Mouse (Mus musculus): ENCODE results near the gene Snip1.

The Snip1 gene

GRCm38 (mm10) chr4:125066490-125067370 is at the start of gene Snip1:
TSS of gene Snip1 (plus strand) at chr4:125066672.
- DNase-seq (ENCODE audit: low read depth, low spot score): peak; percentile 88

GRCm38 (mm10) chr4:125017431-125017830 is 49.0 kb upstream of the Snip1 start:
- no peak for DNase-seq (ENCODE audit: low read depth, low spot score)

- DNase-seq (ENCODE audit: low read depth, low spot score): no peak
Measured at GRCm38 (mm10) chr4:125020780-125021538, 45.5 kb upstream of the Snip1 start.

GRCm38 (mm10) chr4:125029891-125030614 is 36.4 kb upstream of the Snip1 start:
- DNase-seq (ENCODE audit: low read depth, low spot score): peak; percentile 95

DNA sequence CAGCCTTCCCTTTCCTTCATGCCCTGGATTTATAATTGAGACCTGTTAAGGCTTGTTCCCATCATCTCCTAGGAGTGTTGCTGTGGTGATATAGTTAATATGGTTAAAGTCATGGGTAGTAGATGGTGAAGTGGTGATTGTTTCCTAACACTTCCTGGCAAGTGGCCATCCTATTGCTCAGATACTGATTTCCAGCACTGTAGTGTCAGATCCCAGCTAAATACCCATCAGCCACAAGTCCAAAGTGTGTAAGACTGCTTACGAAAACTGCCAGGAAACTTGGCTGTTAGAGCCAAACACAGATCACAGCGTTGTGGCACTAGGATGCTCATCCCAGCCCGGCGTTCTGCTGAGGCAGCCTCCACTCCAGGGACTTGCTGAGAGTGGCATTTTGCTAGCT is 32.1 kb upstream of the Snip1 start:
- no peak for DNase-seq (ENCODE audit: low read depth, low spot score)

- DNase-seq (ENCODE audit: low read depth, low spot score): no peak
Measured at GRCm38 (mm10) chr4:125044454-125044853, 22.0 kb upstream of the Snip1 start.

DNA sequence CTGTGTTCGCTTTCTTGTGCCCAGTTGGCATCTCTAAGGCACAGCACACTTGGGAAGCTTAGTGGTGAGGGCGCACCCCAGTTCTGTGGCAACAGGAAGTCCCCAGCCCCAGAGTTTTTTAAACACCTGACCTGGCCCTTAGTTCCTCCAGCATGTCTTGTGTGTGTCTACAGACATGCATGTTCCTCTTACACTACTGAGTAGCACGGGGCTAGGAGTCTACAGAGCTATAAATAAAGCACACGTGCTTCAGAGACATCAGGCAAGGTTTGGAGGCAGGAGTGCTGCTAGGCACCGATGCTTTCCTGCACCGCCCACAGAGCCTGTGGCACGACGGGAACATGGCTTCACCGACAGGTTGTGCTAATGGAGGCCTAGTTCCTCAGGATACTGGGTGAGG is 11.1 kb upstream of the Snip1 start:
- no peak for DNase-seq (ENCODE audit: low read depth, low spot score)

DNA sequence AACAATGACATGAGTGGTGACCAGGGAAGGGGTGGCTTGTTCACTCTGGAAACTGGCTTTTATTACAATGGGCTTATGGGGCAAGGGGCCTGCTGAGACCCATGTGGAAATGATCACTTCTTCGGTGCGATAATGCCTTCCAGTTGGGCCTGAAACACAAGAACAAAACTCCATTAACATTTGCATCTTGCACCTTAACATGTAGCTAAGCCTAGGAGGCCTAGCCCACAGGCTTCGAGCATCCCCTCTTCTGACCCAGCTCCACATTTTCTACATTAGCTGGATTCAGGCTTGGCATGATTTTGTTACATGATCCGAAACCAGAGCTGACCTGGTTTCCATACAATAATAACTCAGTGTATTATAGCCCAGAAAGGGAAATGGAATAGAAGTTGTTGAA is 10.0 kb upstream of the Snip1 start:
- DNase-seq (ENCODE audit: low read depth, low spot score): no peak

- DNase-seq (ENCODE audit: low read depth, low spot score): no peak
Measured at GRCm38 (mm10) chr4:125057273-125057672, 9.2 kb upstream of the Snip1 start.

- no peak for DNase-seq (ENCODE audit: low read depth, low spot score)
Measured at GRCm38 (mm10) chr4:125058033-125058432, 8.4 kb upstream of the Snip1 start.

DNA sequence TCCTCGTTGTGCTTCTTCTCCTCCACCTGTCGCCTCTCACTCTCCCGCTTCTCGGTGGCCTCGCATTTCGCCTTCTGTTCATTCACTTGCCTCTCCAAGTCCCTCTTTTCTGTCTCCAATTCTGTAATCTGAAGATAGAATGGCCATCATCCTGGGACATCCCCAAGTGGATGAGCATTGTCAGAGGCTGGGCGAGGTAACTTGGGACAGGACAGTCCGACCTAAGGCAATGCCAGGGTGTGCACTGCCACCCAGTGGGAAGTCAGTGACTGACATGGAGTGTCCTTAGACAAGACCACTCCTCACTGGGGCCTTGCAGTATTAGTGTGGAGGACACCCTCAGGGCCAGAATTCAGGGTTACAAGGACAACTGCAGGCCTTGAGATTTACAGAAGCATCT is 7.4 kb upstream of the Snip1 start:
- DNase-seq (ENCODE audit: low read depth, low spot score): peak; percentile 54

- DNase-seq (ENCODE audit: low read depth, low spot score): no peak
Measured at GRCm38 (mm10) chr4:125063829-125064228, 2.6 kb upstream of the Snip1 start.

GRCm38 (mm10) chr4:125065517-125066307 is 760 bp upstream of the Snip1 start, which contains the start of gene Dnali1:
TSS of gene Dnali1 (minus strand) at chr4:125065703.
- DNase-seq (ENCODE audit: low read depth, low spot score): peak; percentile 52

DNA sequence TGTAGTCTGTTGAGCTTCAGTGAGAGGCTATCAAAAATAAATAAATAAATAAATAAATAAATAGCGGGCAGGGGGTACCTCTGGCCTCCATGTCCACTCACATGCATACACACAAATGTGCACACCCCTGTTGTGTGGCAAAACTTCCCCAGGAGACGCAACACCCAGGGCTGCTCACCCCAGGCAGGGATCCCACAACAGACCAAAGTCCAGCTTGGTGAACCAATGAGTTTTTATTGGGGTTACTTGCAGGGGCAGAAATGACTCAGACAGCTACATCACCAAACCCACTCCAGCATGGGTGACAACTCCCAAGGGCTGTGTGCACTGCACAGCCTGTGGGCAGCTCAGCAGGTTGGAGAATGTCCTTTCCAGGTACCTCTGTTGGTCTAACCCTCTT is 11.2 kb downstream of the Snip1 start:
- no peak for DNase-seq (ENCODE audit: low read depth, low spot score)

DNA sequence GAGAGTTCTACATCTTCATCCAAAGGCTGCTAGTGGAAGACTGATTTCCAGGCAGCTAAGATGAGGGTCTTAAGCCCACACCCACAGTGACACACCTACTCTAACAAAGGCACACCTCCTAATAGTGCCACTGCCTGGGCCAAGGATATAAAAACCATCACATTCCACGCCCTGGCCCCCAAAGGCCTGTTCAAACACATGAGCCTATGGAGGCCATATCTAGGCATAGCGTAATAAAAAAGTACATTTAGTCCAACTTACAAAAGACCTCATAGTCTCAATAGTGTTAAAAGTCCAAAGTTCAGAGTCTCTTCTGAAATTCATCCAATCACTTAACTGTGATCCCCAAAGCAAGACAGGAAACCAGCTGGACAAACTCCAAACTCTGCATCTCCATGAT is 12.2 kb downstream of the Snip1 start:
- no peak for DNase-seq (ENCODE audit: low read depth, low spot score)

GRCm38 (mm10) chr4:125084403-125085345 is 18.2 kb downstream of the Snip1 start, which contains the start of gene Meaf6:
TSS of gene Meaf6 (plus strand) at chr4:125085134.
- peak; percentile 84 for DNase-seq (ENCODE audit: low read depth, low spot score)

DNA sequence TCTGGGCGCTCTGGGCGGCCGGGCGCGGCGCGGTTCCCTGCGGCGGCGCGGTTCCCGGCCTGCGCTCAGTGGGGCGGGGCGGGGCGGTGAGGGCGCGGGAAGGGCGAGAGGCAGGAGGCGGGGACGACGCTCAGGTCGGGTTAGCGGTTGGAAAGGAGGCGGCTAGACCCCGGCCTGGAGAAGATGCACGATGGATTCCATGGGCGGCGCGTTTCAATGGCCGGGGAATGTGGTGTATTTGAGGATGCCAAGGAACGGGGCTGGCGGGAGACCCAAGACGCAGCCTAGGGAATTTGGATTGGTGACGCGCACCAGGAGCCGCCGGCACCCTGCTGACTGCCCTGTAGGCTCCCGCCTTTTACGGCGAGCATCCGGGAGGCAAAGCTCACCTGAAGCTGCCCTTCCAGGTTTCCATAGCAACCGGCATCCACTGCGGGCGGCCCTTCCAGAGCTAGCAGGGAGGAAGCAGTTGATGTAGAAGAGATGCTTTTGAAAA is 18.9 kb downstream of the Snip1 start:
- DNase-seq (ENCODE audit: low read depth, low spot score): peak; percentile 69

DNA sequence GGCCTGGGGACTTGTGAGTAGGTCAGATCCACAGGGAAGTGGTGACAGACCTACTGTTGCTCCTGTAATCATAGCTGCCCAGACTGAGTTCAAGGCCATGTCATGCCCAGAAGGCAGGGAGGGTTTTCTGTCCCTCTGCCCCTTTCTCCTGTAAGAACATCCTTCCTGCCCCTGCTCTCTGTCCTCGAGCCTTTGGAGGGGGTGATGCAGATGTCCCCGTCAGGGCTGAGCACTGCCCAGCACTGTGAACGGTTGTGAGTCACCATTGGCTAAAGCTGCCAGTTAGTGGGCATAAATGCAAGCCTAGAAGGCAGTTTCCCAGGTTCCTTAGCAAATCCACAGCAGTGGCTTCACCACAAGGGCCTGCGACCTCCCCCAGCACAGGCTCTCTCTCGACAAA is 26.6 kb downstream of the Snip1 start:
- no peak for DNase-seq (ENCODE audit: low read depth, low spot score)

DNA sequence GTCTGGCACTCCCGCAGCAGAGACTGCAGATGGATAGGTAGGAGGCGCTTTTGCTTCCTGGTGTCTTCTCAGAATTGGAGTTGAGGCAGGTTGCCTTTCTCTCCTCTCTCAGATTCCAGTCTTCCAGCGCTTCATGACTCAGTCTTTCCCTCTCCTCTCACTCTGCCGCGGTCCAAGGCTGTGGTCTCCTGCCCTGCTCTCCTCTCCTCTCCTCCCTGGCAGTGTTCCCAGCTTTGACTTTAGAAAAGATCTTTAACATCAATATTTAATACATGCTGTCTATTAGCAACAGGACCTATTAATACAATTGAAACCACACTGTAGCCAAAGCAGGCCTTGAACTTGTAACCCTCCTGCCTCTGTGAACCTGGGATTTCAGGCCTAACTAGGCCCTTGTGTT is 29.6 kb downstream of the Snip1 start:
- no peak for DNase-seq (ENCODE audit: low read depth, low spot score)

- DNase-seq (ENCODE audit: low read depth, low spot score): no peak
Measured at GRCm38 (mm10) chr4:125097412-125097811, 30.9 kb downstream of the Snip1 start.

Data from embryo, embryonic 11.5 days (tissue).